Mouse (Mus musculus): Measurements from ENCODE around the gene Jmjd4. TPM values are rescaled to one million over a fixed set of nuclear protein-coding genes. Genes with fewer than 3 reads are reported as not detected.

Gene Jmjd4
- polyA plus RNA-seq (2012; rRNA removed) = 2.3 and 2.5 TPM in 2 replicates

GRCm38 (mm10) chr11:59449741-59450229 lies at the start of gene Jmjd4:
Gene Jmjd4 (plus strand): TSS chr11:59450045.

GRCm38 (mm10) chr11:59451086-59451485 lies 1.2 kb downstream of the Jmjd4 start, which contains the start of gene Snap47:
Gene Snap47 (minus strand): TSS chr11:59451186.

GRCm38 (mm10) chr11:59472326-59472677 lies 22.5 kb downstream of the Jmjd4 start, which contains the start of gene Zfp867:
Gene Zfp867 (minus strand): TSS chr11:59472474.

Other genes with a start within 250 kb of the Jmjd4 start
- 21.8 and 24.0 TPM in 2 replicates for gene Mrpl55, start 247.6 kb upstream of the Jmjd4 start, polyA plus RNA-seq (2012; rRNA removed)
- gene 2310033P09Rik, start 241.7 kb upstream of the Jmjd4 start, polyA plus RNA-seq (2012; rRNA removed) = 13.5 and 13.8 TPM in 2 replicates
- 274 and 291 TPM in 2 replicates for gene Arf1, start 221.8 kb upstream of the Jmjd4 start, polyA plus RNA-seq (2012; rRNA removed)
- not detected in 2 replicates for gene Wnt3a, start 159.3 kb upstream of the Jmjd4 start, polyA plus RNA-seq (2012; rRNA removed)
- gene Wnt9a, start 143.1 kb upstream of the Jmjd4 start, polyA plus RNA-seq (2012; rRNA removed) = 0.23 and 0.26 TPM in 2 replicates
- not detected in 2 replicates for gene Prss38, start 74.4 kb upstream of the Jmjd4 start, polyA plus RNA-seq (2012; rRNA removed)
- 19.8 and 21.5 TPM in 2 replicates for gene Snap47, start 1.1 kb downstream of the Jmjd4 start, polyA plus RNA-seq (2012; rRNA removed)
- gene Zfp867, start 22.4 kb downstream of the Jmjd4 start, polyA plus RNA-seq (2012; rRNA removed) = 1.1 and 1.2 TPM in 2 replicates
- gene Zkscan17, start 76.7 kb downstream of the Jmjd4 start, polyA plus RNA-seq (2012; rRNA removed) = 2.7 and 3.4 TPM in 2 replicates
- 0.89 and 1.00 TPM in 2 replicates for gene Nlrp3, start 91.5 kb downstream of the Jmjd4 start, polyA plus RNA-seq (2012; rRNA removed)
- gene Olfr222, start 126.2 kb downstream of the Jmjd4 start, polyA plus RNA-seq (2012; rRNA removed) = not detected in 2 replicates
- gene Olfr223, start 143.2 kb downstream of the Jmjd4 start, polyA plus RNA-seq (2012; rRNA removed) = not detected in 2 replicates
- 24.0 and 25.8 TPM in 2 replicates for gene Mprip, start 211.3 kb downstream of the Jmjd4 start, polyA plus RNA-seq (2012; rRNA removed)